Mouse (Mus musculus): ENCODE measurements around the gene Tspan14.

DNA sequence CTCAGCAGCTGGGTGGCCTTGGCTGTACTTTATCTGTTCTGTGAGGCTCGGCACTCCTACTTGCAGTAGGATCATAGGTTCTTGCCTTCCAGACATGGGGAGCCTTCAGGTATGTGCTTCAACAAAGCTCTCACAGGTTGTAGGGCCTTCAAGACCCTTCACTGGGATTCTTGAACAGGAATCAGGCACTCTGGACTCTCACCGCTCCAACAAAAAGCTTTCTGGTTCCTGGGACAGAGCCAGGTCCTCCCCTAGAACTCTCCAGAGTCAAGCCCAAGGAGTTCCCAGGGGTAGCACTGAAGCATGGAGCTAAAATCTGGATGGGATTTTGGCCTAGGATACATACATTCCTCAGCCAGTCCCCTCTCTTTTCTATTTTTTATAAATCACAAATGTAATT, 77.4 kb downstream of the Tspan14 start:
- TF ChIP-seq CHD2 (IDR thresholded peaks at IDR 0.05; ENCODE audit: low read depth, low read length) (no peak), ZC3H11A (IDR thresholded peaks at IDR 0.05; ENCODE audit: borderline replicate concordance, low read depth, low read length) (no peak), MAFK (IDR thresholded peaks at IDR 0.05; ENCODE audit: insufficient read depth, low read depth, low read length) (no peak), ZNF384 (IDR thresholded peaks at IDR 0.05; ENCODE audit: low read depth, low read length) (no peak), HCFC1 (IDR thresholded peaks at IDR 0.05; ENCODE audit: borderline replicate concordance, insufficient read depth, low read length) (no peak)

Data from ES-E14 (cell line).